Mouse (Mus musculus) bone marrow macrophage, adult 2 months (primary cell): Measurements from ENCODE around the gene Npb.

Experiments used
- CTCF ChIP-seq: IDR thresholded peaks from 2 replicates; pipeline ENCODE4 v1.5.1; 2012; ENCODE audit warnings: low read depth, mild to moderate bottlenecking, low read length, moderate library complexity
- POLR2A ChIP-seq: IDR thresholded peaks from 2 replicates; pipeline ENCODE4 v1.6.1; 2012; ENCODE audit warnings: mild to moderate bottlenecking, low read depth, low read length, borderline replicate concordance

GRCm38 (mm10) chr11:120624680-120625111, 16.4 kb downstream of the Npb start:
- no peak for TF ChIP-seq POLR2A
- no peak for TF ChIP-seq CTCF
